Mouse (Mus musculus): ENCODE data around the gene Rnf13.
A peak's percentile ranks its signal among the peaks of the same experiment; 100 is the strongest.

Gene Rnf13

DNA sequence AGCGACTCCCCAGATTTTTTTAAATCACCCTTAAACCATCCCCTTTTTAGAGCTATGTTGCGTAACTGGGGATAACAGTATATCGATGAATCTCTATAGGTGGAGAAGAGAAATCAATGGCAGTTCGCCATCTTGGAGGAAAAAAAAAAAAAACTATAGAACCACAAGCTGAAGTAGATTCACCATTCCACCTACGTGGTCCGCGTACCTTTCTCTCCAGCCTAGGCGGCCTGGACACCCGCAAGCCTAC is 110.7 kb downstream of the Rnf13 start:
- no peak for DNase-seq

DNA sequence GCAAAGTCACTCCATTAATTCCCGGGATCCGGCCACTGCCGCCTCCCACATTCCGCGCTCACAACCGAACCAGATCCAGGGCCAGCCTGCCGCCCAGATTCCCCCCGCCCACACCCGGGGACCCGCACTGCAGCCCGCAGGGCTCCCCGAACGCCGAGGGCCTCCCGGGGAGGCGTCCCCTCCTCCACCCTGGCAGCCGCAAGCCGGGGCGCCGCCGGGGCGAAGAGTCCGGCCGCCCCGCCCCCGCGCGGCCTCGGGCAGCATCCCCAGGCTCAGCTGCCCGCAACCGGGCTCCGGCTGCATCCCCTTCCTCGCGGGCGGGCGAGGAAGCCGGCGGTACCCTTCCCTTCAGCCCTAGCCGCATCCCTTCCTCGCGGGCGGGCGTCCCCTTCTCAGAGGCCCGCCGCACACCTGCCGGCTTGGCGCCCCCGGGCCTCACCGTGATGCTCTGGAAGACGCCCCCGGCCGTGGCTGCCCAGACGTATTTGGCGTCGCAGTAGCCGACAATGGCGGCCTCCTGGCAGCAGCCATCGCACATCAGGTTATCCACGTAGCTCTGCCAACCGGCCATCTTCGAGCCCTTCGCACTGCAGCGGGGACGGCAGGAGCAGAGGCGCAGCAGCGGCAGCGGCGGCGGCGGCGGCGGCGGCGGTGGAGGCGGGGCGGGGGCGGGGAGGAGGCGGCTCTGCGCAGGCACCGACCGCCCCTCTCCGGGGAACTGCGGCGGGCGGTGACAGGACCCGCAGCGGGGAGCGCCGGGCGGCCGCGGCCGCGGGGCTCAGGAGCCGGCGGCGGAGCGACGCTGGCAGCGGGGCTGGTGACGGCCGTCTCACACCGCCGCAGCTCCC is 111.3 kb downstream of the Rnf13 start:
- peak; percentile 77 for DNase-seq

- peak; percentile 74 for DNase-seq
Observed at GRCm38 (mm10) chr3:57847760-57848185, 111.9 kb downstream of the Rnf13 start, which contains the start of gene Pfn2. Gene Pfn2 (minus strand): TSS chr3:57848079.

DNA sequence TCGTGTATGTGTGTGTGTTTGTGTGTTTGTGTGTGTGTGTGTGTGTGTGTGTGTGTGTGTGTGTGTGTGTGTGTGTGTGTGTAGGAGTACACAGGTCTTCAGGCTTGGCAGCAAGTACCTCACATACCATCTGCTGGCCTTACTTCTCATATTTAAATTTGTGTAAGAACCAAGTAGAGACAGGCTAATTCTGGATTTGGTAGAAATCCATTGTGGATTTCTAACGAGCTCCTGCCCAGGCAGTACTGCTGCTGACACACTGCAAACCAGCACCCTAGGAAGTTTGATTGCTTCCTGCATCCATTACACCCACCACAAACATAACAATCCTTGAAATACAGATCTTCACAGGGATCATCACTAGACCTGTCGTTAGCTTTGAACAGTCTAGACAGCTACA is 147.1 kb downstream of the Rnf13 start:
- no peak for DNase-seq

All from cerebellum, adult 9-10 months (tissue).